Mouse (Mus musculus) forebrain, postnatal 0 days (tissue): ENCODE measurements around the gene Zfp865. TPM values are rescaled to one million over a fixed set of nuclear protein-coding genes. Genes with fewer than 3 reads are reported as not detected.
"Not testable (repeated sequence)": the region's sequence is repeated elsewhere in the genome, so short reads cannot be mapped to it uniquely, and the experiment has no call there.

Source experiments
- ATAC-seq: fragments of 200-750 bp; cut with Nextera tagmentation; 2 replicates; pipeline ENCODE4 v1.8.0; 2017; ENCODE audit warnings: mild to moderate bottlenecking, moderate library complexity
- DNase-seq: peaks from one replicate; pipeline ENCODE4 v3.0.0-alpha.2; 2015
- H3K27ac ChIP-seq: fragments of 300-500 bp; sonication (generic); 2 replicates; pipeline ENCODE4 v1.5.1; 2014; ENCODE audit warnings: low read depth, mild to moderate bottlenecking, antibody characterized with exemption, low read length, moderate library complexity, mixed read lengths
- H3K27me3 ChIP-seq: fragments of 300-500 bp; sonication (generic); 2 replicates; pipeline ENCODE4 v1.6.1; 2014; ENCODE audit warnings: mild to moderate bottlenecking, low read length, mixed read lengths; ENCODE audit not compliant: insufficient read depth
- H3K36me3 ChIP-seq: fragments of 300-500 bp; sonication (generic); 2 replicates; pipeline ENCODE4 v1.6.1; 2014; ENCODE audit warnings: mild to moderate bottlenecking, moderate library complexity; ENCODE audit not compliant: insufficient read depth
- H3K4me1 ChIP-seq: fragments of 300-500 bp; sonication (generic); 2 replicates; pipeline ENCODE4 v1.6.1; 2014; ENCODE audit warnings: antibody characterized with exemption; ENCODE audit not compliant: insufficient read depth
- H3K4me2 ChIP-seq: fragments of 300-500 bp; sonication (generic); 2 replicates; pipeline ENCODE4 v1.6.1; 2014; ENCODE audit warnings: low read depth, mild to moderate bottlenecking, moderate library complexity
- H3K4me3 ChIP-seq: fragments of 300-500 bp; sonication (generic); 2 replicates; pipeline ENCODE4 v1.5.1; 2014; ENCODE audit warnings: low read depth, low read length, mixed read lengths
- H3K9ac ChIP-seq: fragments of 300-500 bp; sonication (generic); 2 replicates; pipeline ENCODE4 v1.6.1; 2014; ENCODE audit warnings: mild to moderate bottlenecking
- H3K9me3 ChIP-seq: fragments of 300-500 bp; sonication (generic); 2 replicates; pipeline ENCODE4 v1.6.1; 2016; ENCODE audit warnings: low read length
- CTCF ChIP-seq: sonication (generic); IDR thresholded peaks from 2 replicates; pipeline ENCODE4 v1.5.1; 2016; ENCODE audit warnings: antibody characterized with exemption, control low read depth, low read depth
- WGBS: fragments of 180-500 bp; shearing (Covaris S2); extraction: QIAGEN DNeasy Blood & Tissue Kit; methylation state at CpG from one replicate; pipeline ENCODE4 v1.1.7; 2014; 5-methylcytosine and 5-hydroxymethylcytosine counted together
- polyA plus RNA-seq: library from polyadenylated mRNA; unstranded; fragments of >200 nt; fragmentation: Nextera tagmentation; extraction: Ambion mirVana; gene quantifications from 2 replicates; pipeline ENCODE4 v1.2.1, GENCODE M21; 2015
- total RNA-seq: library from RNA; depleted of rRNA; stranded (reverse); fragments of >200 nt; gene quantifications from 2 replicates; pipeline ENCODE4 v1.2.3, GENCODE M21; 2014

Zfp865 gene
- total and polyA plus RNA-seq, 2 experiments from 2014 or later = 5.6 to 33.3 TPM

GRCm38 (mm10) chr7:5017352-5017751, 2.8 kb upstream of the Zfp865 start:
- 91% methylated on average over 16 of the region's 16 CpGs for WGBS
- no peak overlapping the region for H3K4me3 ChIP-seq

GRCm38 (mm10) chr7:5017931-5018330, 2.2 kb upstream of the Zfp865 start:
- H3K4me1 ChIP-seq = peaks cover 10% of the 10 kb centered on the region
- WGBS = 98% methylated on average over 21 of the region's 21 CpGs
- H3K9ac ChIP-seq = no peak overlapping the region
- no peak for ATAC-seq
- H3K27me3 ChIP-seq = no peaks in the 10 kb centered on the region
- no peak for DNase-seq
- peaks cover 10% of the 10 kb centered on the region for H3K36me3 ChIP-seq
- no peak overlapping the region for H3K4me3 ChIP-seq
- no peaks in the 10 kb centered on the region for H3K9me3 ChIP-seq
- no peak overlapping the region for H3K27ac ChIP-seq
- TF ChIP-seq CTCF = no peak
- H3K4me2 ChIP-seq = no peak overlapping the region

More at GRCm38 (mm10) chr7:5017352-5017751, 2.8 kb upstream of the Zfp865 start:
- H3K9ac ChIP-seq = no peak overlapping the region
- H3K36me3 ChIP-seq = peaks cover 10% of the 10 kb centered on the region
- peak; percentile 36; the same call in 1 of the 2 replicates for TF ChIP-seq CTCF
- no peaks in the 10 kb centered on the region for H3K9me3 ChIP-seq
- no peak overlapping the region for H3K4me2 ChIP-seq
- H3K4me1 ChIP-seq = peaks cover 10% of the 10 kb centered on the region
- H3K27ac ChIP-seq = no peak overlapping the region
- DNase-seq (no peak), ATAC-seq (no peak)
- no peaks in the 10 kb centered on the region for H3K27me3 ChIP-seq

- ATAC-seq, H3K9me3 ChIP-seq, H3K27me3 ChIP-seq, DNase-seq, H3K9ac ChIP-seq, H3K4me1 ChIP-seq: not testable (repeated sequence)
- Histone ChIP-seq H3K27ac (peak overlapping the region; percentile 46; the same call in 1 of the 2 replicates), H3K4me2 (peak overlapping the region; percentile 85), H3K4me3 (peak overlapping the region; percentile 78), H3K36me3 (peaks cover 21% of the 10 kb centered on the region)
- WGBS = 22% methylated on average over 8 of the region's 8 CpGs
Measured at GRCm38 (mm10) chr7:5019576-5019975, 600 bp upstream of the Zfp865 start.

- Histone ChIP-seq H3K36me3 (peaks cover 31% of the 10 kb centered on the region), H3K4me1 (peaks cover 10% of the 10 kb centered on the region), H3K9ac (peak overlapping the region; percentile 96), H3K4me3 (peak overlapping the region; percentile 78), H3K27ac (peak overlapping the region; percentile 90), H3K4me2 (peak overlapping the region; percentile 85), H3K9me3 (no peaks in the 10 kb centered on the region), H3K27me3 (no peaks in the 10 kb centered on the region)
- under 1% methylated on average over 10 of the region's 15 CpGs for WGBS
- ATAC-seq (peak; percentile 17), DNase-seq (no peak)
- no peak for TF ChIP-seq CTCF
Measured at GRCm38 (mm10) chr7:5020685-5021084, 509 bp downstream of the Zfp865 start.

GRCm38 (mm10) chr7:5021197-5021596, 1.0 kb downstream of the Zfp865 start:
- WGBS = 46% methylated on average over 5 of the region's 5 CpGs
- ATAC-seq = no peak
- no peak for DNase-seq
- Histone ChIP-seq H3K9me3 (no peaks in the 10 kb centered on the region), H3K4me3 (peak overlapping the region; percentile 78), H3K9ac (peak overlapping the region; percentile 96), H3K27me3 (no peaks in the 10 kb centered on the region), H3K36me3 (peaks cover 35% of the 10 kb centered on the region), H3K4me1 (peaks cover 5% of the 10 kb centered on the region), H3K4me2 (peak overlapping the region; percentile 85), H3K27ac (peak overlapping the region; percentile 90)
- no peak for TF ChIP-seq CTCF

- H3K4me1 ChIP-seq = no peaks in the 10 kb centered on the region
- 96% methylated on average over 22 of the region's 22 CpGs for WGBS
- H3K36me3 ChIP-seq = peaks cover 78% of the 10 kb centered on the region
Measured at GRCm38 (mm10) chr7:5029543-5029942, 9.4 kb downstream of the Zfp865 start.

GRCm38 (mm10) chr7:5029946-5030345, 9.8 kb downstream of the Zfp865 start:
- 0 out of 2 replicates have a peak, but pooled peaks have one; percentile 15 for TF ChIP-seq CTCF
- ATAC-seq (no peak), DNase-seq (no peak)
- 94% methylated on average over 21 of the region's 21 CpGs for WGBS
- Histone ChIP-seq H3K4me2 (no peak overlapping the region), H3K27ac (no peak overlapping the region), H3K9ac (no peak overlapping the region), H3K36me3 (peaks cover 78% of the 10 kb centered on the region), H3K9me3 (0 out of 2 replicates have a peak, but pooled peaks cover 3% of the 10 kb centered on the region), H3K4me3 (no peak overlapping the region), H3K4me1 (no peaks in the 10 kb centered on the region), H3K27me3 (no peaks in the 10 kb centered on the region)

More at GRCm38 (mm10) chr7:5029543-5029942, 9.4 kb downstream of the Zfp865 start:
- no peak overlapping the region for H3K27ac ChIP-seq
- H3K9me3 ChIP-seq = 0 out of 2 replicates have a peak, but pooled peaks cover 3% of the 10 kb centered on the region
- H3K4me2 ChIP-seq = no peak overlapping the region
- DNase-seq = no peak
- no peak for ATAC-seq
- no peak overlapping the region for H3K9ac ChIP-seq
- no peak overlapping the region for H3K4me3 ChIP-seq
- no peaks in the 10 kb centered on the region for H3K27me3 ChIP-seq
- no peak for TF ChIP-seq CTCF
